Mouse (Mus musculus): Measurements from ENCODE around the gene Kcnk1. TPM values are rescaled to one million over a fixed set of nuclear protein-coding genes. Genes with fewer than 3 reads are reported as not detected.

Kcnk1 gene
- polyA plus RNA-seq, 1 experiment from 2014 or later: 45.3 TPM

GRCm38 (mm10) chr8:126006310-126006990 lies 11.5 kb downstream of the Kcnk1 start:
- WGBS: 83% methylated on average over 11 of the region's 11 CpGs
- no peak for ATAC-seq (ENCODE audit: low FRiP score, low TSS enrichment)
- no peak overlapping the region for H3K27ac ChIP-seq (ENCODE audit: low read depth, low read length)
- no peak overlapping the region for H3K4me3 ChIP-seq (ENCODE audit: low read length)
- H3K27me3 ChIP-seq (ENCODE audit: control insufficient read depth, insufficient read depth, low read length): no peaks in the 10 kb centered on the region
- no peak overlapping the region for H3K9ac ChIP-seq (ENCODE audit: low read depth, low read length)
- no peaks in the 10 kb centered on the region for H3K36me3 ChIP-seq (ENCODE audit: control insufficient read depth, insufficient read depth, low read length)
- 0 out of 2 replicates have a peak, but pooled peaks cover 3% of the 10 kb centered on the region for H3K4me1 ChIP-seq (ENCODE audit: control insufficient read depth, insufficient read depth, low read length)
- H3K9me3 ChIP-seq (ENCODE audit: control insufficient read depth, low read length): no peaks in the 10 kb centered on the region
- H3K4me2 ChIP-seq (replicated peaks; ENCODE audit: low read depth, low read length): no peak overlapping the region

DNA sequence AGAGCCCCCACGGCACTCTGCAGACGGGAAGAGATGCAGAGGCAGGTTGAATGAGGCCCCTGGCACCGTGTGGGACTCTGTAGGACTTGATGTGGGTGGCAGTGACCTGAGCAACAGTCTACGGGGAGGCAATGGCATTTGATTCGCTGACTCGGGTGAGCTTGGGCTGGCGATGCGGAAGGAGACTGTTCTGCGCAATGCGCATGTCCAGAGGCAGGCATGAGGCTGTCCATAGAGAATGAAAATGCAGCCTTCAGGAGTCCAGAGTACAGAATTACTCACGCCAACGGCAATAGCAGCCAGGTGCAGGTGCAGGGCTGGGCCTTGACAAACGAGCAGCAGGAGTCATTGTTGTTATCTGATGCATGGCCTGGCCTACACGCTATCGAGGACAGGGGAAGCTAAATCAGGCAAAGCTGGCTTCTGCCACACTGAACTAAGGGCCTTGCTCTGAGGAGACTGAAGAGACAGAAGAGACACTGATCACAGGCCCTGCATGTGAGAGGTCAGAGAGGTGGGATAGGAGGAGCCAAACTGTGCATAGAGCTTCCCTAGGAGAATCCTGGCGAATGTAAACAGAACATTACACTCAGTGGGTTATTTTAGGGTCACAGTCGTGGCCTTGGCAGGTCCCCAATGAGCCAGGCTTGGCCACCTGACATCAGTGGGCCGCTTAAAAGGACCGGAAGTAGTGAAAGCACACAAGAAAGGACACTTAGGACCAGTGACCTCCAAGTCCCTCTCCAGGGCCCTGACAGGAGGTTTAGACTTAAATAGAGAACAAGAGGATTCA lies 12.8 kb downstream of the Kcnk1 start:
- Histone ChIP-seq H3K4me3 (ENCODE audit: low read length) (no peak overlapping the region), H3K9ac (ENCODE audit: low read depth, low read length) (no peak overlapping the region), H3K4me2 (replicated peaks; ENCODE audit: low read depth, low read length) (no peak overlapping the region), H3K4me1 (ENCODE audit: control insufficient read depth, insufficient read depth, low read length) (0 out of 2 replicates have a peak, but pooled peaks cover 3% of the 10 kb centered on the region), H3K36me3 (ENCODE audit: control insufficient read depth, insufficient read depth, low read length) (no peaks in the 10 kb centered on the region), H3K27ac (ENCODE audit: low read depth, low read length) (no peak overlapping the region), H3K9me3 (ENCODE audit: control insufficient read depth, low read length) (no peaks in the 10 kb centered on the region), H3K27me3 (ENCODE audit: control insufficient read depth, insufficient read depth, low read length) (no peaks in the 10 kb centered on the region)
- whole genome bisulfite sequencing: 67% methylated on average over 19 of the region's 19 CpGs
- no peak for ATAC-seq (ENCODE audit: low FRiP score, low TSS enrichment)

DNA sequence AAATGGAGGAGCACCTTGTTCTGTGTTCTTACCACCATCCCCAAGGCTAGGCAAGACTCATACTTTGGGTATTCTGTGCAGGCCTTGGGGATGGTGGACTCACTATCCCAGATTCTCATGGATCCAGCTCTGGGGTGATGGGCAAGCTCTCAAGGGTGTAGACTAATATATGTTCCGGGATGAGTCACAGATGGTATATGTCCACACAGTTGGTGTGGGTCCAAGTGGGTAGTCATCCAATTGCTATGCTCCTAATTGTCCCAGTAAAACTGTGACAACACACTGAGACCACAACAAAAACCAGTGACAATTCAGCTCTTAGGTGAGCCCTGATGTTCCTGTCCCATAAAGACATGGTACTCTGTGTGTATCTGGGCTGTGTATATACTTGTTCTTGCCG lies 14.0 kb downstream of the Kcnk1 start:
- no peak overlapping the region for H3K4me3 ChIP-seq (ENCODE audit: low read length)
- H3K4me1 ChIP-seq (ENCODE audit: control insufficient read depth, insufficient read depth, low read length): no peaks in the 10 kb centered on the region
- no peaks in the 10 kb centered on the region for H3K27me3 ChIP-seq (ENCODE audit: control insufficient read depth, insufficient read depth, low read length)
- ATAC-seq (ENCODE audit: low FRiP score, low TSS enrichment): no peak
- H3K27ac ChIP-seq (ENCODE audit: low read depth, low read length): no peak overlapping the region
- 91% methylated on average over 2 of the region's 2 CpGs for WGBS
- no peak overlapping the region for H3K9ac ChIP-seq (ENCODE audit: low read depth, low read length)
- no peak overlapping the region for H3K4me2 ChIP-seq (replicated peaks; ENCODE audit: low read depth, low read length)
- no peaks in the 10 kb centered on the region for H3K36me3 ChIP-seq (ENCODE audit: control insufficient read depth, insufficient read depth, low read length)
- H3K9me3 ChIP-seq (ENCODE audit: control insufficient read depth, low read length): no peaks in the 10 kb centered on the region

DNA sequence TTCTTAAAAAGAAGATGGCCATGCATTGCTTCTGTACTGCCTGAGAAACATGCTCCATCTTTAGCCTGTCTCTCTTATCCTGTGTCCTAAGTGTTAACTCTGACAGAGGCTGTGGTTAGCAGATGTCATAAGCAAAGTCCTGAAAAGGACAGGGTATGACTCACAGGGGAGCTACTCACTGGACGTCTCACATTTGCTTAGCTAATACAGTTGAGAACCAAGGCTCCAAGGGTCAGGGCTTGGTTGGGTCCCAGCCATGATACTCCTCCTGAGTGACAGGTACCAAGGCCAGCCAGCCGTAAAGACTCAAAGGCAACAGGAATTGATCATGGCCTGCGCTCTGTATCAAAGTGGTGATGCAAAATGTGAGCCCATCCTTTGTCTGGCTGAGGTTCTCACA lies 15.9 kb downstream of the Kcnk1 start:
- ATAC-seq (ENCODE audit: low FRiP score, low TSS enrichment): no peak
- H3K4me3 ChIP-seq (ENCODE audit: low read length): no peak overlapping the region
- H3K4me1 ChIP-seq (ENCODE audit: control insufficient read depth, insufficient read depth, low read length): no peaks in the 10 kb centered on the region
- WGBS: 68% methylated on average over 3 of the region's 3 CpGs
- H3K27me3 ChIP-seq (ENCODE audit: control insufficient read depth, insufficient read depth, low read length): no peaks in the 10 kb centered on the region
- H3K27ac ChIP-seq (ENCODE audit: low read depth, low read length): no peak overlapping the region
- no peak overlapping the region for H3K4me2 ChIP-seq (replicated peaks; ENCODE audit: low read depth, low read length)
- no peaks in the 10 kb centered on the region for H3K9me3 ChIP-seq (ENCODE audit: control insufficient read depth, low read length)
- no peaks in the 10 kb centered on the region for H3K36me3 ChIP-seq (ENCODE audit: control insufficient read depth, insufficient read depth, low read length)
- H3K9ac ChIP-seq (ENCODE audit: low read depth, low read length): no peak overlapping the region

- 85% methylated on average over 6 of the region's 6 CpGs for WGBS
- H3K4me1 ChIP-seq (ENCODE audit: control insufficient read depth, insufficient read depth, low read length): no peaks in the 10 kb centered on the region
- H3K36me3 ChIP-seq (ENCODE audit: control insufficient read depth, insufficient read depth, low read length): no peaks in the 10 kb centered on the region
- no peak overlapping the region for H3K4me2 ChIP-seq (replicated peaks; ENCODE audit: low read depth, low read length)
- H3K9me3 ChIP-seq (ENCODE audit: control insufficient read depth, low read length): no peaks in the 10 kb centered on the region
- H3K27me3 ChIP-seq (ENCODE audit: control insufficient read depth, insufficient read depth, low read length): no peaks in the 10 kb centered on the region
- no peak for ATAC-seq (ENCODE audit: low FRiP score, low TSS enrichment)
- H3K4me3 ChIP-seq (ENCODE audit: low read length): no peak overlapping the region
- no peak overlapping the region for H3K27ac ChIP-seq (ENCODE audit: low read depth, low read length)
- H3K9ac ChIP-seq (ENCODE audit: low read depth, low read length): no peak overlapping the region
Measured at GRCm38 (mm10) chr8:126012334-126012733, 17.4 kb downstream of the Kcnk1 start.

- Histone ChIP-seq H3K27ac (ENCODE audit: low read depth, low read length) (no peak overlapping the region), H3K4me3 (ENCODE audit: low read length) (no peak overlapping the region), H3K4me2 (replicated peaks; ENCODE audit: low read depth, low read length) (no peak overlapping the region), H3K4me1 (ENCODE audit: control insufficient read depth, insufficient read depth, low read length) (no peaks in the 10 kb centered on the region), H3K27me3 (ENCODE audit: control insufficient read depth, insufficient read depth, low read length) (no peaks in the 10 kb centered on the region), H3K9ac (ENCODE audit: low read depth, low read length) (no peak overlapping the region), H3K36me3 (ENCODE audit: control insufficient read depth, insufficient read depth, low read length) (no peaks in the 10 kb centered on the region), H3K9me3 (ENCODE audit: control insufficient read depth, low read length) (no peaks in the 10 kb centered on the region)
- no peak for ATAC-seq (ENCODE audit: low FRiP score, low TSS enrichment)
- 87% methylated on average over 5 of the region's 5 CpGs for WGBS
Measured at GRCm38 (mm10) chr8:126013646-126014045, 18.7 kb downstream of the Kcnk1 start.

- no peaks in the 10 kb centered on the region for H3K9me3 ChIP-seq (ENCODE audit: control insufficient read depth, low read length)
- H3K9ac ChIP-seq (ENCODE audit: low read depth, low read length): no peak overlapping the region
- no peaks in the 10 kb centered on the region for H3K36me3 ChIP-seq (ENCODE audit: control insufficient read depth, insufficient read depth, low read length)
- no peak for ATAC-seq (ENCODE audit: low FRiP score, low TSS enrichment)
- no peak overlapping the region for H3K4me3 ChIP-seq (ENCODE audit: low read length)
- WGBS: 91% methylated on average over 8 of the region's 8 CpGs
- no peak overlapping the region for H3K4me2 ChIP-seq (replicated peaks; ENCODE audit: low read depth, low read length)
- no peaks in the 10 kb centered on the region for H3K4me1 ChIP-seq (ENCODE audit: control insufficient read depth, insufficient read depth, low read length)
- H3K27ac ChIP-seq (ENCODE audit: low read depth, low read length): no peak overlapping the region
- no peaks in the 10 kb centered on the region for H3K27me3 ChIP-seq (ENCODE audit: control insufficient read depth, insufficient read depth, low read length)
Measured at GRCm38 (mm10) chr8:126021932-126022331, 27.0 kb downstream of the Kcnk1 start.

DNA sequence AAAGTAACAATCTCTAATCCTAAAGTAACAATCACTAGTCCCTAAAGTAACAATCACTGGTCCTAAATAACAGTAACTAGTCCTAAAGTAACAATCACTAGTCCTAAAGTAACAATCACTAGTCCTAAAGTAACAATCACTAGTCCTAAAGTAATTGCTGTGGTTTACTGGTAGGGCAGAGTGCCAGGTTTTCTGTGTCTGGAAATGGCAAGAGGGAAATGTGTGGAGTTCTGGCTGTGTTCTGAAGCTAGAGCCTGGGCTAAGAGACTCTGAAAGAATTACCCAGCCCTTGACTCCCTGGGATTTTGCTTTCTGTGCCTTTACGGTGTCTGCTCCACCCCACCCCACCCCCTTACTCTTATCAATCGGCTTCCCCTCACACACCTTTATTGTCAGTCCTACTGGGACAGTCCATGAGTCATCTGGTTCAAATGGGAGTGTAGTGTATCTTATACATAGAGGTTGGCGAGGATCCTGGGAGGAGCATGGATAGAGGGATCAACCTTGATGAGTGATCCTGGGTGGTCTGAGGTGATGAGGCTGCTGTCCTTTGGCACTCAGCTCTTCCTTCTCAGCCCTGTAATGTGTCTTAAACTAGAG lies 28.8 kb downstream of the Kcnk1 start:
- no peaks in the 10 kb centered on the region for H3K27me3 ChIP-seq (ENCODE audit: control insufficient read depth, insufficient read depth, low read length)

GRCm38 (mm10) chr8:126024891-126025290 lies 29.9 kb downstream of the Kcnk1 start:
- H3K9me3 ChIP-seq (ENCODE audit: control insufficient read depth, low read length): no peaks in the 10 kb centered on the region
- H3K27ac ChIP-seq (ENCODE audit: low read depth, low read length): no peak overlapping the region
- no peak overlapping the region for H3K4me2 ChIP-seq (replicated peaks; ENCODE audit: low read depth, low read length)
- no peak for ATAC-seq (ENCODE audit: low FRiP score, low TSS enrichment)
- H3K9ac ChIP-seq (ENCODE audit: low read depth, low read length): no peak overlapping the region
- H3K4me1 ChIP-seq (ENCODE audit: control insufficient read depth, insufficient read depth, low read length): no peaks in the 10 kb centered on the region
- 90% methylated on average over 16 of the region's 16 CpGs for WGBS
- no peak overlapping the region for H3K4me3 ChIP-seq (ENCODE audit: low read length)
- H3K36me3 ChIP-seq (ENCODE audit: control insufficient read depth, insufficient read depth, low read length): no peaks in the 10 kb centered on the region
- no peaks in the 10 kb centered on the region for H3K27me3 ChIP-seq (ENCODE audit: control insufficient read depth, insufficient read depth, low read length)

More for the DNA sequence above, 28.8 kb downstream of the Kcnk1 start:
- Histone ChIP-seq H3K9me3 (ENCODE audit: control insufficient read depth, low read length) (no peaks in the 10 kb centered on the region), H3K9ac (ENCODE audit: low read depth, low read length) (no peak overlapping the region), H3K27ac (ENCODE audit: low read depth, low read length) (no peak overlapping the region), H3K4me2 (replicated peaks; ENCODE audit: low read depth, low read length) (no peak overlapping the region), H3K36me3 (ENCODE audit: control insufficient read depth, insufficient read depth, low read length) (no peaks in the 10 kb centered on the region), H3K4me1 (ENCODE audit: control insufficient read depth, insufficient read depth, low read length) (no peaks in the 10 kb centered on the region), H3K4me3 (ENCODE audit: low read length) (no peak overlapping the region)
- WGBS: 73% methylated on average over 3 of the region's 3 CpGs
- no peak for ATAC-seq (ENCODE audit: low FRiP score, low TSS enrichment)
